Mouse (Mus musculus) urinary bladder, postnatal 36 days (tissue): Measurements from ENCODE around the gene Ahsa1.
"Not testable (repeated sequence)": the region's sequence is repeated elsewhere in the genome, so short reads cannot be mapped to it uniquely, and the experiment has no call there.

Experiments used
- DNase-seq, 2 experiments: peaks; one replicate each; pipeline ENCODE4 v3.0.0; 2022; ENCODE audit warnings: low spot score in 2 of 2, mixed read lengths in 1 of 2

Gene Ahsa1

DNA sequence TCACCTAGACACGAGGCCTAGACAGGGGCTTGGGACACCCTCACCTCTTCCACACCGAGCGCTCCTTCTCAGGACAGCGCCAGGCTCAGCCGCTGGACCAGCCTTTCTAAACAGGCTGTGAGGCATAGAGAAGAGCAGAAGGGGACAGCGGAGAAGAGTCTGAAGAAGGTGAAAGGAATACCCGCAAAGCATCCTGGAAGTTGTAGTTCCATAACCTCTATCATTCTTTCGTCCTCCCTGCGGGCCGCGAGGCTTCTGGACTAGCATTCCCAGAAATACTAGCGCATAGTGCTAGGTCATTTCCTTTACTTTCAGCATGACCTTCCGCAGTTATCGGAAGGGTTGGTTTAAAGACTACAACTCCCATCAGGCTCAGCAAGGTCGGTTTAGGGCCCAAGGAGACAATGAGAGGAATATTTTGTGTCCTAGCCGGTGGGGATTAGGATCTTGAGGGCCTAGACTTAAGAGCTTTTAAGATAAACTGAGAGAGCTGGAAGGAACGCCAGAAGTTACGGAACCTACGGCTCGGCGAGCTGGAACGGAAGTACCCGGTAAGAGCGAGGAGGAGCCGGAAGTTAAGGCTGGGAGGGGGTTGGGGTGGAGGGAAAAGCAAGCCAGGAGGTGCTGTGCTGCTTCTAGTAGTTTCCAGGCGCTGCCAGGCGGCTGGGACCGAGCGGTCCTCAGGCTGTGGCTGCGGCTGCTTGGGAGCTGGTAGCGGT is at the start of gene Ahsa1, which contains the start of gene Vipas39:
Gene Ahsa1, plus strand, starts transcription at position 372 of the 719 bp plus-strand sequence.
Gene Vipas39, minus strand, starts transcription at position 149 of the 719 bp plus-strand sequence.
- peak; percentile 83 to 84 for DNase-seq

DNA sequence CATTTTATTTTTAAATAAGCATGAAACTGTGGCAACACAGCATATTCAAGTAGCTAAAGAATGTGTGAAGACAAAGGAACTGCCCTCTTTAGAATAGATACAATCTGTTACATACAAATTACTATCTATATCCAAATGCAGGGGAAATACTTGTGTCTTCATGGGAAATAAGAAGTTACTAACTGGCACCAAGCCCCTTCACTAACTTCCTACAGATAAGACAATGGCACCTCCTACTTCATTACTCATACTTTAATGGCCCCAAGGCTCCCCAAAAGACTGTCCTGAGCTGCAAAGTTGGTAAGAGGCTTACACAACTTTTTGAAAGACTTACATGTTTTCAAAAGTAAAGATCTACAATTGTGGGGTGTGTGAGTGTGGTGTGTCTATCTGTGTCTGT is 48.7 kb upstream of the Ahsa1 start:
- no peak for DNase-seq

- no peak for DNase-seq
Observed at GRCm38 (mm10) chr12:87219362-87219761, 46.9 kb upstream of the Ahsa1 start.

DNA sequence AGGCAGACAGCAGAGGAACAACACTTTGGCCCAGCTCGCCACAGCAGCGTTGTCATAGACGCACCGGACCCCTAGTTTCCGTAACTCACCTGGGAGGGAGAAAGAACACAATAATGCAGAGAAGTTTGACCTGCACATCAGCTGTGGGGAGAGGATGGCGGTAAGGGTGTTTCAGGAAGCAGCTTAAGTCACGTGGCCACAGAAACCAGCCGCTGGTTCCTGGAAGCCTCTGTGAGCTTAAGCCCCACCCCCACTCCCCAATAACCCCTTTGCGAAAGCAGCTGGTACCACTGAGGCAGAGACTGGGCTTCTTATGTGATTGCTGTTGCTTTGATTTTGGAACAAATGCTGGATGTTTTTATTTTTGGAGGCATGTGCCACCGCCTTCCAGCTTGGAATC is 41.3 kb upstream of the Ahsa1 start:
- DNase-seq, result no peak

DNA sequence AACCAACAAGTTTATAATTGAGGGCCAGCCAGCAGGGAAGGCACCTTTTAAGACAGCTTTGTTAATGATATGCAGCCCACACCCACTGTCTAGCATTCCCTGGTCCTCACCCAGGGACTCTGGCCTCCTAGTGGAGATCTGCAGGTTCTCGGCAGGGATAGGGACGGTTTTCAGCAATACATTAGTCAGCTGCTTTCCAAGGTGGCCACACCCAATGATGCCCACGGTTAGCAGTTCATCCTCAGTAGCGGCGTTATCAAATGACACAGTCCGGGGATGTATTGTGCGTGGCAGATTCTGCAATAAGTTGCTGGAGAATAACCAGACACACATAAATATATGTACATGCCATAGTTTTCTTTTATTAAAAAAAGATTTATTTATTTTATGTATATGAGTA is 39.5 kb upstream of the Ahsa1 start:
- no peak for DNase-seq

DNA sequence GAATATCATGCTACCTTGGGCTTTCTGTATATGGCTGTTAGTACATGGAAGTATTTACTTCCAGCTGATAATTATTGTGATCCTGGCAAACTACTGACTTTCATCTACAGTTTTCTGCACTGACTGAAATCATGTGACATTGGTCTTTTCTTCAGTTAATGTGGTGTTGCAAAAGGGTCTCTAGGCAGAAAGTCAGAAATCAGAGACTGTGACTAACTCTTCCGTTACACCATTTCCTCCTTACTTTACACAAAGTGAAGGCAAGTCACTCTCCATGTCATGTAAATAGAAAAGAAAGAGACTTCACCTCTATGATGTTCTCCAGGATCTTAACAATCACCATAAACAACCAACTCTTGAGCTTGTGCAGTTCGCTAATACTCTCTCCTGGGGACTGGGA is 36.6 kb upstream of the Ahsa1 start:
- DNase-seq, result no peak

- no peak for DNase-seq
Observed at GRCm38 (mm10) chr12:87230379-87230895, 35.8 kb upstream of the Ahsa1 start.

DNA sequence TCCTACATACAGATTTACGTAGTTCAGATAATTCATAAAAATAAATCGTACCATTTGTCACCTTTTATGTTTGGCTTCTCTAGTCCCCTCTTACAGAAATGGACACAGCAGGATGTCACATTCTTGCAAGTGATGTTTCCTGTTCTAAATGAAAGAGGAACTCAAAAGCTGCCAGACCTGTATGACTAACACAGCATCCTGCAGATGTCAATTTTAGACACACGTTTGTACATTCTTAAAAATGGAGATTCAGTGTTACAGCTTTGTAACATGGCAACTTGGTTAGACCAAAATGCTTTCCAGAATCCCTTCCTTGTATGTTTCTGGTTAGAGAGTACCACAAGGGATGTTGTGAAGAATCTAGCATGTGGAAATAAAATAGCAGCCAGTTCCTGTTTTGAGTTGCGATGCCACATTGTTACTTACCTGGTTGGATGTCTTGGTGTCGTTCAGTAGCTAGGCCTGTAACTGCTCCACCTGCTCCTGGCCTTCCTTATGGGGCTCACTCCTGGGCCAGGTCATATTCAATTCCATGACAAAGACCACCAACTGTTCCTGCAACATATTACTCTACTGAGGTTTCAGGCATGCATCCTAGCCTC is 29.3 kb upstream of the Ahsa1 start:
- DNase-seq, result no peak

- DNase-seq, result no peak
Observed at GRCm38 (mm10) chr12:87238632-87239031, 27.6 kb upstream of the Ahsa1 start, which contains the start of gene Noxred1. Gene Noxred1, minus strand, starts transcription at chr12:87238732.

- DNase-seq, result no peak
Observed at GRCm38 (mm10) chr12:87250161-87250560, 16.1 kb upstream of the Ahsa1 start.

GRCm38 (mm10) chr12:87253878-87254277 is 12.4 kb upstream of the Ahsa1 start:
- DNase-seq, result no peak

GRCm38 (mm10) chr12:87256629-87257028 is 9.7 kb upstream of the Ahsa1 start:
- DNase-seq, result no peak

DNA sequence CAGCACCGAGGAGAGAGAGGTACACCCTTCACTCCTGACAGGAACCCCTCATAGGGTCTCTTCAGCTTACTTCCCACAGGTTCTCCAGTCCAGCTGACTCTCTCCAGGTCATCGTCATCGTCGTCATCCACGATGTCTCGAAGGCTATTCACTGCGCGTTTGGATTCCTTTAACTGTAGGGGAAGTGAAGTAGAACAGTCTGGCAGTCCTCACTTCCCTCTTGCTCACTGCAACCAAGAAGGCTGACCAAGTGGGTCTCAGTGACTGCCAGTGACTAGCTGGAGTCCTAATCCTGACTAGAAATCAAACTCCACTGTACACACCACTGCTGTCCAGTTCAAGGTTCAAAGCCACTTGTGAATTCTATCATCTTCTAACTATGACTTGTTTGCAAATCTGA is 5.7 kb upstream of the Ahsa1 start:
- no peak for DNase-seq

DNA sequence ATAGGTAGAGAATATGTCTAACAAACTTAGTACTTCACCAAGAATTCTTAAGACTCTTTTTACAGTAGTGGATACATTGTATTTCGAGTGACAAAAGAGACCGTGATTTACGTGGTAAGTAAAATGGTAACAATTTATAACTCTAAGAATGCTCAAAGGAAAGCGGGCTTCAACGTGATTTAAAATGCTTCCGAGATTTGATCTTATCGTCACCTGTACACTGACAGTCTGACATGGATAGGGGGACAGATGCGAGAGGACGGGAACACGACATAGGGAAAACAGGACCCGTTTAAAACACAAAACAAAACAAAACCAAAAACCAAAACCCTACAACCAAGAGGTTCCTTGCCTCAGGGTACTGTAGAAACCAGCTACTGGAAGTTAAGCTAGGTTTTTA is 835 bp upstream of the Ahsa1 start:
- DNase-seq, result no peak

DNA sequence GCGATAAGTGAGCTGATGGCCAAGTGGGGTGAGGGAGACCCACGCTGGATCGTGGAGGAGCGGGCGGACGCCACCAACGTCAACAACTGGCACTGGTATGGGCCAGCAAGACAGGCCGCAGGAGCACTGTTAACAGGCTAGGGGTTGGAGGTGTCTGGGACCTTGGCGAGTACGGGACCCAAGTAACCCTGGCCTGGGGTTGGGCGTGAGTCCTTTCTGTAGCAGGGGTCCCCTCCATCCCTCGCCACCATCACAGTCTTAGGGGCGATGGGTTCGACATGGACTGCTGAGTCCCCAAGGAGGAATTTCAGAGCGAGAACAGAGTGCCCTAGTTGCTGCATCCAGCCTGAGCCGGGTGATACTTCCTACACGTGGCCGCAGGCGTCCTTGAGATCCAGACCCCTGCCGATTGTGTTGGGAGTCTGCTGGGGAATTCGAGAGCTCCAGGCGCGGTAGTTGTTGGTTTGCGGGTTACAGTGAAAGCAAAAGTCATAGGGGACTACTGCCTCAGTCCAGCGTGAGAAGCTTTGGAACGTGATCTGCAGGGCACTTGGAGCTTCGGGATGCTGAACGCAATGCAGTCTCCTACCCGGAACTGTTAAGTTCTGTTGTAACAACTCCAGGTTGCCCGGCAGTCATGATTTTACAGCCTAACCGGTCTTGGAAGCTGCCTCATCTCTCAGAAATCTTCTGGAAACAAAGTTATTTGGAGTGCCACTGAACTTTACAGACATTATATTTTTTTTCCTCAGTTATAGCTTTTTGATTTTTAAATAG is 736 bp downstream of the Ahsa1 start:
- peak; percentile 9 for DNase-seq

DNA sequence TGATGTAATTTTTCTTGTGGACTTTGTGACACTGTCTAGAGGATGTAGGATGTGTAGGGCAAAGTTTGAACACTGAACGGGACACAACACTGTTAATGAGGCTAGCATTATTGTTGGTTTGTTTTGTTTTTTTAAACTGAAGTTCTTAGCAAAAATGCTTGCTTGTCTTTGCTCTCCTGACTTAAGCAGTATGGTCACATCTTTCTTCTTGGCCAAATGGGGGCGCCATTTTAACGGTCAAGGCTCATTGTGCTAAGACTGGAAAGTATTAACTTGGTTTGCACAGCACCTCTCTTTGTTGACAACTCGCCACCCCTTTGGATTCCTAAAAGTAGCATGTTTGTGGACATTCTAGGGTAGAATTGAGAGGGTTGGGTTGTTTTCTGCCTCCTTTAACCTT is 1.4 kb downstream of the Ahsa1 start:
- DNase-seq, result no peak

GRCm38 (mm10) chr12:87274853-87275831 is 8.9 kb downstream of the Ahsa1 start:
- DNase-seq, result no peak

DNA sequence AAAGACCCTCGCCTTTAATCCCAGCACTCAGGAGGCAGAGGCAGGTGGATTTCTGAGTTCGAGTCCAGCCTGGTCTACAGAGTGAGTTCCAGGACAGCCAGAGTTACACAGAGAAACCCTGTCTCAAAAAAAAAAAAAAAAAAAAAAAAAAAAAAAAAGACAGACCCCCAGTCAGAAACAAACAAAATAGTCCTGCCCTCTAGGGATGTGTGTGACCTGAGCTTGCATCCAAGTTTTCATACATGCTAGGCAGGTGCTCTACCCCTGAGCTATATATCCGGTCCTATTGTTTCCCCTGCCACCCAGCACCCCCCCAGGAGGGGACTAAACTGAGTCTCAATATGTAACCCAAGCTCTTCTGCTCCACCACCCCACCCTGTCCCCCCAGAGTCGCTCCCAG is 11.0 kb downstream of the Ahsa1 start:
- not testable (repeated sequence) for DNase-seq

GRCm38 (mm10) chr12:87278118-87278730 is 11.9 kb downstream of the Ahsa1 start:
- DNase-seq, result no peak

DNA sequence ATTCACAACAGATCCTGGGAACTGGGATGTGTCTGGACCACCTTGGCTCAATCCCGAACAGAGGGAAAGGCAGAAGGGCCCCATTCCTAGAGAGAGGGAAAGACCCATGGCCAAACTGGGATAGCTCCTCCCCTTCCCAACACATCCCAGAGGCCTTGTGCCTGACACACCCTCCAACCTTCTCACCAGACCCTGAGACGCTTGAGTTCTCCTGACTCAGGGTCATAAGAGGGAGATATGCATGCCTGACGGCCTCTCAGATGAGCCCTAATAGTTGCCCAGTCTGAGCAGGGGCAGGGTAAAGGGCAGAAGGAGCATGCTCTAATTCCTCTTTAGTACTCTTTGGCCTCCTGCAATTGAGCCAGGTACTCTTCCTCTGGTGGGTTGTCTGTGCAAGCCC is 13.1 kb downstream of the Ahsa1 start:
- DNase-seq, result no peak

GRCm38 (mm10) chr12:87279879-87280278 is 13.6 kb downstream of the Ahsa1 start:
- no peak for DNase-seq
